Mouse (Mus musculus) limb, embryonic 14.5 days (tissue): ENCODE data around the gene B3gat1. TPM values are rescaled to one million over a fixed set of nuclear protein-coding genes. Genes with fewer than 3 reads are reported as not detected.

Experiments used
- ATAC-seq: fragments of 200-750 bp; cut with Nextera tagmentation; 2 replicates; pipeline ENCODE4 v1.8.0; 2017; ENCODE audit warnings: low read depth, moderate number of reproducible peaks, moderate TSS enrichment; ENCODE audit not compliant: low FRiP score
- DNase-seq: peaks from one replicate; pipeline ENCODE4 v3.0.0-alpha.2; 2015; ENCODE audit warnings: low spot score
- H3K27ac ChIP-seq: fragments of 300-500 bp; sonication (generic); replicated peaks from 2 replicates; pipeline ENCODE4 v1.5.1; 2014; ENCODE audit warnings: low read depth, mild to moderate bottlenecking, low read length, moderate library complexity, mixed read lengths
- H3K27me3 ChIP-seq: fragments of 300-500 bp; sonication (generic); 2 replicates; pipeline ENCODE4 v1.6.1; 2014; ENCODE audit warnings: low read length, mixed read lengths; ENCODE audit not compliant: control insufficient read depth, insufficient read depth
- H3K36me3 ChIP-seq: fragments of 300-500 bp; sonication (generic); 2 replicates; pipeline ENCODE4 v1.6.1; 2014; ENCODE audit warnings: mild to moderate bottlenecking, low read length, moderate library complexity, mixed read lengths; ENCODE audit not compliant: control insufficient read depth, insufficient read depth
- H3K4me1 ChIP-seq: fragments of 300-500 bp; sonication (generic); 2 replicates; pipeline ENCODE4 v1.6.1; 2014; ENCODE audit warnings: antibody characterized with exemption, low read length, mixed read lengths; ENCODE audit not compliant: control insufficient read depth, insufficient read depth
- H3K4me2 ChIP-seq: fragments of 300-500 bp; sonication (generic); replicated peaks from 2 replicates; pipeline ENCODE4 v1.6.1; 2014; ENCODE audit warnings: low read depth, mild to moderate bottlenecking, low read length, moderate library complexity; ENCODE audit not compliant: severe bottlenecking
- H3K4me3 ChIP-seq: fragments of 300-500 bp; sonication (generic); replicated peaks from 2 replicates; pipeline ENCODE4 v1.5.1; 2014; ENCODE audit warnings: low read length
- H3K9ac ChIP-seq: fragments of 300-500 bp; sonication (generic); 2 replicates; pipeline ENCODE4 v1.6.1; 2014; ENCODE audit warnings: mild to moderate bottlenecking, low read depth, low read length, moderate library complexity; ENCODE audit not compliant: severe bottlenecking
- H3K9me3 ChIP-seq: fragments of 300-500 bp; sonication (generic); 2 replicates; pipeline ENCODE4 v1.6.1; 2016; ENCODE audit warnings: low read length; ENCODE audit not compliant: control insufficient read depth
- POLR2A ChIP-seq: fragments of 200-500 bp; IDR thresholded peaks from 2 replicates; pipeline ENCODE4 v1.8.0; 2012; ENCODE audit warnings: inconsistent platforms, mild to moderate bottlenecking, moderate library complexity, borderline replicate concordance; ENCODE audit not compliant: insufficient read depth, insufficient read length; ENCODE audit errors: extremely low read depth
- WGBS: fragments of 180-500 bp; shearing (Covaris S2); extraction: QIAGEN DNeasy Blood & Tissue Kit; methylation state at CpG from one replicate; pipeline ENCODE4 v1.1.7; 2014; 5-methylcytosine and 5-hydroxymethylcytosine counted together
- polyA plus RNA-seq, 2 experiments: library from polyadenylated mRNA; depleted of rRNA in 1 of 2; stranded (reverse) in 1 of 2; unstranded in 1 of 2; fragments of >200 nt; fragmentation: Nextera tagmentation in 1 of 2; extraction: Ambion mirVana in 1 of 2; gene quantifications; 2 replicates each; pipeline versions ENCODE4 v1.2.1 to v1.2.3; 2012 to 2014

B3gat1 gene
- polyA plus RNA-seq, 2 experiments: 0.28 to 3.0 TPM

GRCm38 (mm10) chr9:26798731-26799130 is 65.2 kb downstream of the B3gat1 start:
- Histone ChIP-seq H3K36me3 (no peaks in the 10 kb centered on the region), H3K9ac (no peak overlapping the region), H3K4me2 (no peak overlapping the region), H3K9me3 (no peaks in the 10 kb centered on the region), H3K4me3 (no peak overlapping the region), H3K27ac (no peak overlapping the region), H3K4me1 (no peaks in the 10 kb centered on the region), H3K27me3 (no peaks in the 10 kb centered on the region)
- TF ChIP-seq POLR2A: no peak
- DNase-seq (no peak), ATAC-seq (no peak)
- 52% methylated on average over 1 of the region's 1 CpGs for WGBS

GRCm38 (mm10) chr9:26800357-26800756 is 66.8 kb downstream of the B3gat1 start:
- Histone ChIP-seq H3K27me3 (no peaks in the 10 kb centered on the region), H3K4me2 (no peak overlapping the region), H3K4me1 (no peaks in the 10 kb centered on the region), H3K27ac (no peak overlapping the region), H3K36me3 (no peaks in the 10 kb centered on the region), H3K9me3 (no peaks in the 10 kb centered on the region), H3K9ac (no peak overlapping the region), H3K4me3 (no peak overlapping the region)
- 93% methylated on average over 2 of the region's 2 CpGs for WGBS
- no peak for TF ChIP-seq POLR2A
- no peak for ATAC-seq
- DNase-seq: no peak

GRCm38 (mm10) chr9:26804321-26804720 is 70.8 kb downstream of the B3gat1 start:
- no peak overlapping the region for H3K4me3 ChIP-seq
- TF ChIP-seq POLR2A: no peak
- no peak overlapping the region for H3K27ac ChIP-seq
- H3K9me3 ChIP-seq: no peaks in the 10 kb centered on the region
- no peak for ATAC-seq
- no peak overlapping the region for H3K9ac ChIP-seq
- H3K4me1 ChIP-seq: no peaks in the 10 kb centered on the region
- no peak overlapping the region for H3K4me2 ChIP-seq
- DNase-seq: no peak
- H3K27me3 ChIP-seq: no peaks in the 10 kb centered on the region
- H3K36me3 ChIP-seq: no peaks in the 10 kb centered on the region

- ATAC-seq (peak; percentile 100), DNase-seq (peak; percentile 94)
- no peaks in the 10 kb centered on the region for H3K27me3 ChIP-seq
- 3% methylated on average over 32 of the region's 33 CpGs for WGBS
- H3K4me2 ChIP-seq: peak within 1 kb of the TSS; percentile 90
- TF ChIP-seq POLR2A: peak; percentile 25; the same call in 1 of the 2 replicates
- H3K4me1 ChIP-seq: no peaks in the 10 kb centered on the region
- H3K9me3 ChIP-seq: no peaks in the 10 kb centered on the region
- H3K4me3 ChIP-seq: peak within 1 kb of the TSS; percentile 46
- no peaks in the 10 kb centered on the region for H3K36me3 ChIP-seq
- H3K27ac ChIP-seq: 0 out of 2 replicates have a peak within 1 kb of the TSS, but pooled peaks have one; percentile 13
- H3K9ac ChIP-seq: peak within 1 kb of the TSS; percentile 56
Observed at GRCm38 (mm10) chr9:26805935-26806666, 72.6 kb downstream of the B3gat1 start, which contains the start of gene Glb1l2. TSS of gene Glb1l2 (minus strand) at chr9:26806468.

GRCm38 (mm10) chr9:26808735-26809134 is 75.2 kb downstream of the B3gat1 start:
- H3K9me3 ChIP-seq: no peaks in the 10 kb centered on the region
- H3K4me2 ChIP-seq: no peak overlapping the region
- DNase-seq: no peak
- no peaks in the 10 kb centered on the region for H3K4me1 ChIP-seq
- WGBS: 69% methylated on average over 2 of the region's 2 CpGs
- H3K27me3 ChIP-seq: no peaks in the 10 kb centered on the region
- no peak overlapping the region for H3K9ac ChIP-seq
- no peak for TF ChIP-seq POLR2A
- no peak overlapping the region for H3K4me3 ChIP-seq
- H3K27ac ChIP-seq: no peak overlapping the region
- H3K36me3 ChIP-seq: no peaks in the 10 kb centered on the region
- no peak for ATAC-seq

Other genes starting within 250 kb of the B3gat1 start
- gene Glb1l2, start 72.7 kb downstream of the B3gat1 start, polyA plus RNA-seq (2012; rRNA removed): 3.5 TPM in 2 replicates
- 2.6 and 4.4 TPM in 2 replicates for gene Glb1l2, start 72.7 kb downstream of the B3gat1 start, polyA plus RNA-seq (2014; fragmentation: Nextera tagmentation; extraction: Ambion mirVana)
- gene Glb1l3, start 127.2 kb downstream of the B3gat1 start, polyA plus RNA-seq (2012; rRNA removed): not detected in 2 replicates
- gene Glb1l3, start 127.2 kb downstream of the B3gat1 start, polyA plus RNA-seq (2014; fragmentation: Nextera tagmentation; extraction: Ambion mirVana): not detected in 2 replicates
- 0.05 TPM in 2 replicates for gene Gm1110, start 189.4 kb downstream of the B3gat1 start, polyA plus RNA-seq (2012; rRNA removed)
- gene Gm1110, start 189.4 kb downstream of the B3gat1 start, polyA plus RNA-seq (2014; fragmentation: Nextera tagmentation; extraction: Ambion mirVana): not detected in 2 replicates